Comparison of ENCODE assay signal across 8 mouse cellular contexts in genomic region chr9:65293119-65293518, GRCm38 (mm10). TPM values are rescaled to one million over a fixed set of nuclear protein-coding genes. Genes with fewer than 3 reads are reported as not detected.
A peak's percentile ranks its signal among the peaks of the same experiment; 100 is the strongest.
DNase-seq lines count a peak whose midpoint lies in the region; ATAC-seq and TF ChIP-seq lines count a peak whose summit lies in the region.

No protein-coding gene starts in this region.

- no peak for DNase-seq in spleen, adult 2 months (ENCODE audit: low read depth in 1 of 2, low spot score in 2 of 2)
- no peak for DNase-seq in spleen, postnatal 14 days (ENCODE audit: low spot score in 2 of 2)
- DNase-seq in hindbrain, postnatal 0 days (ENCODE audit: low spot score): no peak
- DNase-seq in naive thymus-derived CD4-positive, alpha-beta T cell, adult 2 months (ENCODE audit: low read depth): peak; percentile 56
- no peak for DNase-seq in ovary, adult 18-20 months (ENCODE audit: low spot score)
- DNase-seq in lung, postnatal 4 days: no peak

- H3K27me3 ChIP-seq in spleen, adult 2 months (ENCODE audit: control insufficient read depth, insufficient read depth, low read length): no peaks in the 10 kb centered on the region
- no peaks in the 10 kb centered on the region for H3K27me3 ChIP-seq in hindbrain, postnatal 0 days (ENCODE audit: insufficient read depth, low read length)

- H3K4me1 ChIP-seq in spleen, adult 2 months (ENCODE audit: control insufficient read depth, insufficient read depth, insufficient read length): no peaks in the 10 kb centered on the region; the same call in none of the 2 replicates
- no peaks in the 10 kb centered on the region; the same call in 1 of the 2 replicates for H3K4me1 ChIP-seq in cortical plate, adult 2 months (ENCODE audit: control insufficient read depth, insufficient read depth, low read length)
- peaks cover 5% of the 10 kb centered on the region; the same call in 1 of the 2 replicates for H3K4me1 ChIP-seq in hindbrain, postnatal 0 days (ENCODE audit: insufficient read depth, low read length)

- TF ChIP-seq CTCF in spleen, adult 2 months (IDR thresholded peaks at IDR 0.05; ENCODE audit: extremely low read depth, insufficient read depth, insufficient read length, insufficient replicate concordance): no peak
- no peak for TF ChIP-seq CTCF in cortical plate, adult 2 months (IDR thresholded peaks at IDR 0.05; ENCODE audit: extremely low read depth, insufficient read depth, low read length)
- no peak for TF ChIP-seq CTCF in hindbrain, postnatal 0 days (IDR thresholded peaks at IDR 0.05; ENCODE audit: low read depth)

- H3K9ac ChIP-seq in hindbrain, postnatal 0 days (replicated peaks; ENCODE audit: low read length): peak overlapping the region; percentile 91

- H3K27ac ChIP-seq in spleen, adult 2 months (ENCODE audit: insufficient read depth, low read length): 0 out of 2 replicates have a peak overlapping the region, but pooled peaks have one; percentile 38
- no peak overlapping the region for H3K27ac ChIP-seq in cortical plate, adult 2 months (ENCODE audit: insufficient read depth, low read length)
- peak overlapping the region; percentile 86 for H3K27ac ChIP-seq in hindbrain, postnatal 0 days

- no peak for TF ChIP-seq POLR2A in spleen, adult 2 months (IDR thresholded peaks at IDR 0.05; ENCODE audit: low read depth, low read length)
- no peak for TF ChIP-seq POLR2A in cortical plate, adult 2 months (IDR thresholded peaks at IDR 0.05; ENCODE audit: extremely low read depth, insufficient read depth, low read length)

- H3K36me3 ChIP-seq in spleen, adult 2 months (ENCODE audit: control insufficient read depth, insufficient read depth, low read length): no peaks in the 10 kb centered on the region
- no peaks in the 10 kb centered on the region for H3K36me3 ChIP-seq in hindbrain, postnatal 0 days (ENCODE audit: insufficient read depth, low read length)

- H3K9me3 ChIP-seq in hindbrain, postnatal 0 days (ENCODE audit: low read length): no peaks in the 10 kb centered on the region

- H3K4me3 ChIP-seq in spleen, adult 2 months (ENCODE audit: extremely low read depth, insufficient read depth, insufficient read length): no peak overlapping the region
- peak overlapping the region; percentile 91; the same call in 1 of the 2 replicates for H3K4me3 ChIP-seq in cortical plate, adult 2 months (ENCODE audit: insufficient read depth, low read length)
- H3K4me3 ChIP-seq in hindbrain, postnatal 0 days (ENCODE audit: low read length): peak overlapping the region; percentile 84

- no peak for ATAC-seq in hindbrain, postnatal 0 days
- no peak for ATAC-seq in frontal cortex, adult (ENCODE audit: low TSS enrichment)

- 5% methylated on average over 5 of the region's 5 CpGs for WGBS in spleen, adult 2 months
- WGBS in hindbrain, postnatal 0 days: 32% methylated on average over 5 of the region's 5 CpGs

- peak overlapping the region; percentile 87 for H3K4me2 ChIP-seq in hindbrain, postnatal 0 days (ENCODE audit: low read depth, low read length)

RNA-seq across cellular contexts. Expression of gene Clpx, which starts 0.9 kb away (rescaled TPM):
- polyA plus RNA-seq in spleen, adult 2 months (2012; rRNA removed): 4.0 and 5.0 TPM in 2 replicates
- 19.2 and 19.9 TPM in 2 replicates for polyA plus RNA-seq in cortical plate, adult 2 months (2012; rRNA removed)
- 22.7 and 23.3 TPM in 2 replicates for total RNA-seq in hindbrain, postnatal 0 days (2014; rRNA removed)
- polyA plus RNA-seq in hindbrain, postnatal 0 days (2015; fragmentation: Nextera tagmentation; extraction: Ambion mirVana): 37.1 and 41.2 TPM in 2 replicates

RNA-seq across cellular contexts. Expression of gene Cilp, which starts 28.1 kb away (rescaled TPM):
- polyA plus RNA-seq in spleen, adult 2 months (2012; rRNA removed): 2.5 and 4.1 TPM in 2 replicates
- 0.02 and 0.04 TPM in 2 replicates for polyA plus RNA-seq in cortical plate, adult 2 months (2012; rRNA removed)
- total RNA-seq in hindbrain, postnatal 0 days (2014; rRNA removed): 0.16 and 0.29 TPM in 2 replicates
- polyA plus RNA-seq in hindbrain, postnatal 0 days (2015; fragmentation: Nextera tagmentation; extraction: Ambion mirVana): 0.29 and 0.37 TPM in 2 replicates

RNA-seq across cellular contexts. Expression of gene Pdcd7, which starts 52.8 kb away (rescaled TPM):
- 9.9 and 15.7 TPM in 2 replicates for polyA plus RNA-seq in spleen, adult 2 months (2012; rRNA removed)
- polyA plus RNA-seq in cortical plate, adult 2 months (2012; rRNA removed): 16.1 and 16.9 TPM in 2 replicates
- 16.2 and 17.5 TPM in 2 replicates for total RNA-seq in hindbrain, postnatal 0 days (2014; rRNA removed)
- 8.6 and 10.2 TPM in 2 replicates for polyA plus RNA-seq in hindbrain, postnatal 0 days (2015; fragmentation: Nextera tagmentation; extraction: Ambion mirVana)
